9 mouse cellular contexts compared by ENCODE assay signal in the genomic region with DNA sequence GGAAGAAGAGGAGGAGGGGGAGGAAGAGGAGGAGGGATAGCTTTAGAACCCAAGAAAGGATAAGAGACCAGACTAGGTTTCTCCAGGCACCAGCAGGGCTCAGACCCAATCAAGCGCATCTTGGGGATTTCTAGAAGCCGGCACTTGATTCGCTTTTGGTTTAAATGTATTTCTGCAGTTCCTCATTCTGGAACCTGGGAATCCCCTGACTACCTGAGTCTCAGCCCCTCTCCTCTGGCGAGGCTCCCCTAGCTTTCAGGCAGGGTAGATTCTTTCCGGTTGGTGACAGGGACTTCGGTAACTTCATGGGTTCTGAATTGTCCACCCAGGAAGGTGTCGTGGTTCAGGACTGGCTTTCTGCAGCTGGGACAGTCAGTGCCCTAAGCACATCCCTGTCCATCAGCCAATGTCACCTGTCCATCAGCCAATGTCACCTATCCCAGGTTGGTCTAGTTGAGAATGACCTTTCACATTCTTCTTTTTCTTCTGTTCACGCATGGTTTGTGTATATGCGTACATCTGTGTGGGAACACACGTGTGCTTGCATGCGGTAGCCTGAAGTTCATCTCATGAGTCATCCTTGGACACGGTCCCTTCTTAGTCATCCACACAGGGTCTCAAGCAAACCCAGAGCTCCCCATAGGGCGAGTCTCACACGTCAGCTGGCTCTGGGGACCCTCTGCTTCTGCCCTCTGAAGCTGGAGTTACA. TPM values are rescaled to one million over a fixed set of nuclear protein-coding genes. Genes with fewer than 3 reads are reported as not detected.
DNase-seq lines count a peak whose midpoint lies in the region; ATAC-seq and TF ChIP-seq lines count a peak whose summit lies in the region.
"Had no signal": no experiment of that assay in that cellular context is flagged by ENCODE, and none has a peak within 500 bp of the region (broad histone marks: within the 10 kb centered on the region; RNA-seq: fewer than 3 reads in every experiment).

No protein-coding gene starts in this region.

- peaks cover 38% of the 10 kb centered on the region for H3K27me3 ChIP-seq in midbrain, embryonic 12.5 days
- H3K27me3 ChIP-seq in midbrain, postnatal 0 days (ENCODE audit: insufficient read depth, low read length) = no peaks in the 10 kb centered on the region
- H3K27me3 ChIP-seq in heart, embryonic 15.5 days = peaks cover 22% of the 10 kb centered on the region
- peaks cover 40% of the 10 kb centered on the region for H3K27me3 ChIP-seq in liver, embryonic 12.5 days (replicated peaks)
- no peaks in the 10 kb centered on the region for H3K27me3 ChIP-seq in stomach, embryonic 14.5 days (ENCODE audit: control insufficient read depth, insufficient read depth, low read length)

- no peaks in the 10 kb centered on the region for H3K9me3 ChIP-seq in midbrain, embryonic 12.5 days
- H3K9me3 ChIP-seq in midbrain, postnatal 0 days (ENCODE audit: low read length) = no peaks in the 10 kb centered on the region
- H3K9me3 ChIP-seq in heart, embryonic 15.5 days (replicated peaks) = no peaks in the 10 kb centered on the region
- H3K9me3 ChIP-seq in liver, embryonic 12.5 days (replicated peaks) = 0 out of 2 replicates have a peak, but pooled peaks cover 3% of the 10 kb centered on the region
- no peaks in the 10 kb centered on the region for H3K9me3 ChIP-seq in stomach, embryonic 14.5 days (ENCODE audit: control insufficient read depth, low read depth, low read length)

- DNase-seq in midbrain, postnatal 0 days (ENCODE audit: low spot score) = no peak
- DNase-seq in adrenal gland, adult 2 months = no peak
- DNase-seq: cerebellum, postnatal 36 days had no signal

- H3K4me1 ChIP-seq in midbrain, embryonic 12.5 days = peaks cover 14% of the 10 kb centered on the region
- no peaks in the 10 kb centered on the region for H3K4me1 ChIP-seq in midbrain, postnatal 0 days (ENCODE audit: insufficient read depth, low read length)
- peaks cover 17% of the 10 kb centered on the region for H3K4me1 ChIP-seq in heart, embryonic 15.5 days (replicated peaks)
- H3K4me1 ChIP-seq in liver, embryonic 12.5 days = 0 out of 2 replicates have a peak, but pooled peaks cover 14% of the 10 kb centered on the region
- H3K4me1 ChIP-seq in stomach, embryonic 14.5 days (ENCODE audit: control insufficient read depth, insufficient read depth, low read length) = no peaks in the 10 kb centered on the region

- H3K36me3 ChIP-seq in midbrain, embryonic 12.5 days = no peaks in the 10 kb centered on the region
- H3K36me3 ChIP-seq in midbrain, postnatal 0 days (ENCODE audit: insufficient read depth, low read length) = no peaks in the 10 kb centered on the region
- H3K36me3 ChIP-seq in heart, embryonic 15.5 days = no peaks in the 10 kb centered on the region
- H3K36me3 ChIP-seq in liver, embryonic 12.5 days = no peaks in the 10 kb centered on the region
- no peaks in the 10 kb centered on the region for H3K36me3 ChIP-seq in stomach, embryonic 14.5 days (ENCODE audit: control insufficient read depth, insufficient read depth, low read length)

- H3K27ac ChIP-seq in midbrain, embryonic 12.5 days (replicated peaks) = no peak overlapping the region
- H3K27ac ChIP-seq in midbrain, postnatal 0 days (ENCODE audit: low read depth, low read length) = no peak overlapping the region
- no peak overlapping the region for H3K27ac ChIP-seq in heart, embryonic 15.5 days
- H3K27ac ChIP-seq in liver, embryonic 12.5 days = no peak overlapping the region
- no peak overlapping the region for H3K27ac ChIP-seq in stomach, embryonic 14.5 days (ENCODE audit: low read length)

- H3K9ac ChIP-seq in midbrain, embryonic 12.5 days (replicated peaks) = no peak overlapping the region
- no peak overlapping the region for H3K9ac ChIP-seq in midbrain, postnatal 0 days (replicated peaks; ENCODE audit: low read length, poor library complexity, severe bottlenecking)
- H3K9ac ChIP-seq in heart, embryonic 15.5 days = no peak overlapping the region
- no peak overlapping the region for H3K9ac ChIP-seq in liver, embryonic 12.5 days
- H3K9ac ChIP-seq in stomach, embryonic 14.5 days (replicated peaks; ENCODE audit: low read depth, low read length) = no peak overlapping the region

- no peak overlapping the region for H3K4me3 ChIP-seq in midbrain, embryonic 12.5 days
- no peak overlapping the region for H3K4me3 ChIP-seq in midbrain, postnatal 0 days (ENCODE audit: low read depth, low read length)
- peak overlapping the region; percentile 39 for H3K4me3 ChIP-seq in heart, embryonic 15.5 days
- H3K4me3 ChIP-seq in liver, embryonic 12.5 days = peak overlapping the region; percentile 41
- H3K4me3 ChIP-seq in stomach, embryonic 14.5 days (ENCODE audit: low read depth, low read length) = no peak overlapping the region; the same call in 1 of the 2 replicates

- 77% methylated on average over 14 of the region's 14 CpGs for WGBS in midbrain, embryonic 12.5 days
- WGBS in midbrain, postnatal 0 days = 85% methylated on average over 14 of the region's 14 CpGs
- WGBS in heart, embryonic 15.5 days = 67% methylated on average over 14 of the region's 14 CpGs
- WGBS in liver, embryonic 12.5 days (ENCODE audit: insufficient replicate concordance) = 60% methylated on average over 14 of the region's 14 CpGs
- WGBS in stomach, embryonic 14.5 days = 76% methylated on average over 14 of the region's 14 CpGs

- 0 out of 2 replicates have a peak overlapping the region, but pooled peaks have one; percentile 46 for H3K4me2 ChIP-seq in midbrain, embryonic 12.5 days (replicated peaks)
- H3K4me2 ChIP-seq in midbrain, postnatal 0 days (ENCODE audit: low read depth, low read length, poor library complexity, severe bottlenecking) = no peak overlapping the region
- H3K4me2 ChIP-seq in heart, embryonic 15.5 days = peak overlapping the region; percentile 62
- peak overlapping the region; percentile 53 for H3K4me2 ChIP-seq in liver, embryonic 12.5 days
- peak overlapping the region; percentile 48 for H3K4me2 ChIP-seq in stomach, embryonic 14.5 days (replicated peaks; ENCODE audit: low read depth, low read length)

- ATAC-seq in midbrain, embryonic 12.5 days (ENCODE audit: low FRiP score, low read depth) = no peak
- ATAC-seq in midbrain, postnatal 0 days (ENCODE audit: low FRiP score) = no peak
- no peak for ATAC-seq in heart, embryonic 15.5 days (replicated peaks; ENCODE audit: insufficient number of reproducible peaks, insufficient read depth, low FRiP score, low read depth)
- no peak for ATAC-seq in liver, embryonic 12.5 days
- ATAC-seq in stomach, embryonic 14.5 days (ENCODE audit: insufficient number of reproducible peaks, insufficient read depth, low FRiP score, low read depth) = no peak
- no peak for ATAC-seq in inflammation-experienced regulatory T-cells, adult 6 months

- TF ChIP-seq CTCF in midbrain, postnatal 0 days (IDR thresholded peaks at IDR 0.05) = no peak

RNA-seq across cellular contexts. Expression of a gene that starts 1.1 kb away (rescaled TPM):
- 4.8 and 6.8 TPM in 2 replicates for polyA plus RNA-seq in midbrain, embryonic 12.5 days (2016; fragmentation: Nextera tagmentation; extraction: Ambion mirVana)
- 5.2 and 5.9 TPM in 2 replicates for total RNA-seq in midbrain, postnatal 0 days (2014; rRNA removed)
- 4.4 and 6.4 TPM in 2 replicates for polyA plus RNA-seq in midbrain, postnatal 0 days (2015; fragmentation: Nextera tagmentation; extraction: Ambion mirVana)
- 6.0 and 9.8 TPM in 2 replicates for polyA plus RNA-seq in heart, embryonic 15.5 days (2015; fragmentation: Nextera tagmentation; extraction: Ambion mirVana)
- 3.2 and 3.9 TPM in 2 replicates for polyA plus RNA-seq in liver, embryonic 12.5 days (2016; fragmentation: Nextera tagmentation; extraction: Ambion mirVana)
- 8.3 and 9.7 TPM in 2 replicates for polyA plus RNA-seq in stomach, embryonic 14.5 days (2014; fragmentation: Nextera tagmentation; extraction: Ambion mirVana)
- polyA plus RNA-seq in inflammation-experienced regulatory T-cells, adult 6 months (2017; shearing (Covaris generic)) = 1 to 10 TPM; 1.9 to 2.7 (median 2.2) TPM
- 1 to 10 TPM; 2.4 to 2.9 TPM for total RNA-seq in adrenal gland, adult 2 months (2021)
- polyA plus RNA-seq in adrenal gland, adult 2 months (2012; rRNA removed) = 3.2 and 5.3 TPM in 2 replicates

RNA-seq across cellular contexts. Expression of a gene that starts 21.9 kb away (rescaled TPM):
- polyA plus RNA-seq in midbrain, embryonic 12.5 days (2016; fragmentation: Nextera tagmentation; extraction: Ambion mirVana) = 141 and 148 TPM in 2 replicates
- total RNA-seq in midbrain, postnatal 0 days (2014; rRNA removed) = 74.5 and 79.2 TPM in 2 replicates
- 54.3 and 65.5 TPM in 2 replicates for polyA plus RNA-seq in midbrain, postnatal 0 days (2015; fragmentation: Nextera tagmentation; extraction: Ambion mirVana)
- polyA plus RNA-seq in heart, embryonic 15.5 days (2015; fragmentation: Nextera tagmentation; extraction: Ambion mirVana) = 38.6 and 44.6 TPM in 2 replicates
- polyA plus RNA-seq in liver, embryonic 12.5 days (2016; fragmentation: Nextera tagmentation; extraction: Ambion mirVana) = 33.2 and 34.4 TPM in 2 replicates
- polyA plus RNA-seq in stomach, embryonic 14.5 days (2014; fragmentation: Nextera tagmentation; extraction: Ambion mirVana) = 53.8 and 54.3 TPM in 2 replicates
- polyA plus RNA-seq in inflammation-experienced regulatory T-cells, adult 6 months (2017; shearing (Covaris generic)) = 10 to 100 TPM; 15.3 to 40.6 (median 24.8) TPM
- 10 to 100 TPM; 21.0 to 37.6 TPM for total RNA-seq in adrenal gland, adult 2 months (2021)
- 22.3 and 22.6 TPM in 2 replicates for polyA plus RNA-seq in adrenal gland, adult 2 months (2012; rRNA removed)

RNA-seq across cellular contexts. Expression of a gene that starts 34.0 kb away (rescaled TPM):
- polyA plus RNA-seq in midbrain, embryonic 12.5 days (2016; fragmentation: Nextera tagmentation; extraction: Ambion mirVana) = not detected in 2 replicates
- total RNA-seq in midbrain, postnatal 0 days (2014; rRNA removed) = not detected in 2 replicates
- polyA plus RNA-seq in midbrain, postnatal 0 days (2015; fragmentation: Nextera tagmentation; extraction: Ambion mirVana) = not detected in 2 replicates
- polyA plus RNA-seq in heart, embryonic 15.5 days (2015; fragmentation: Nextera tagmentation; extraction: Ambion mirVana) = not detected in 2 replicates
- not detected in 2 replicates for polyA plus RNA-seq in liver, embryonic 12.5 days (2016; fragmentation: Nextera tagmentation; extraction: Ambion mirVana)
- polyA plus RNA-seq in stomach, embryonic 14.5 days (2014; fragmentation: Nextera tagmentation; extraction: Ambion mirVana) = not detected in 2 replicates
- polyA plus RNA-seq in inflammation-experienced regulatory T-cells, adult 6 months (2017; shearing (Covaris generic)) = not detected
- total RNA-seq in adrenal gland, adult 2 months (2021) = not detected
- not detected in 2 replicates for polyA plus RNA-seq in adrenal gland, adult 2 months (2012; rRNA removed)
- total RNA-seq: heart, postnatal 10 days had no signal

Comparison
In these comparisons a context has a peak if more than half of its experiments do, and no peak if none do; other contexts are left out.
1. H3K4me3 ChIP-seq: peak in heart, embryonic 15.5 days (single experiment) and liver, embryonic 12.5 days (single experiment); none in midbrain, embryonic 12.5 days (single experiment), midbrain, postnatal 0 days (single experiment) and stomach, embryonic 14.5 days (single experiment).